In genomic region chr4:49072886-49073285, GRCm38 (mm10) we compare ENCODE assay signal across 9 mouse cellular contexts. TPM values are rescaled to one million over a fixed set of nuclear protein-coding genes. Genes with fewer than 3 reads are reported as not detected.
A peak's percentile ranks its signal among the peaks of the same experiment; 100 is the strongest.
DNase-seq lines count a peak whose midpoint lies in the region; ATAC-seq lines count a peak whose summit lies in the region.
"Had no signal": no experiment of that assay in that cellular context is flagged by ENCODE, and none has a peak within 500 bp of the region (broad histone marks: within the 10 kb centered on the region; RNA-seq: fewer than 3 reads in every experiment).

No protein-coding gene starts in this region.

- no peak overlapping the region for H3K4me2 ChIP-seq in lung, embryonic 16.5 days (ENCODE audit: low read depth, low read length)
- H3K4me2 ChIP-seq in intestine, embryonic 16.5 days (ENCODE audit: low read depth, low read length) = no peak overlapping the region

- no peak overlapping the region for H3K9ac ChIP-seq in lung, embryonic 16.5 days (ENCODE audit: low read length)
- H3K9ac ChIP-seq in intestine, embryonic 16.5 days (ENCODE audit: low read depth, low read length) = no peak overlapping the region

- intact Hi-C loops in heart, postnatal 25 days (cut with DNase I) = no loop called here

- peak; percentile 57; the same call in 1 of the 2 replicates for ATAC-seq in lung, embryonic 16.5 days (ENCODE audit: low read depth)
- no peak for ATAC-seq in intestine, embryonic 16.5 days

- H3K4me3 ChIP-seq in lung, embryonic 16.5 days (ENCODE audit: low read length) = no peak overlapping the region
- no peak overlapping the region for H3K4me3 ChIP-seq in intestine, embryonic 16.5 days (ENCODE audit: low read length)

- H3K27ac ChIP-seq in lung, embryonic 16.5 days (ENCODE audit: low read length) = no peak overlapping the region
- no peak overlapping the region for H3K27ac ChIP-seq in intestine, embryonic 16.5 days (ENCODE audit: low read length)
- H3K27ac ChIP-seq: macrophage had no signal

- H3K4me1 ChIP-seq in lung, embryonic 16.5 days (replicated peaks; ENCODE audit: control insufficient read depth, insufficient read depth, low read length) = no peaks in the 10 kb centered on the region
- H3K4me1 ChIP-seq in intestine, embryonic 16.5 days (ENCODE audit: control insufficient read depth, insufficient read depth, low read length) = no peaks in the 10 kb centered on the region

- H3K9me3 ChIP-seq in lung, embryonic 16.5 days (ENCODE audit: control insufficient read depth, low read length) = no peaks in the 10 kb centered on the region
- H3K9me3 ChIP-seq in intestine, embryonic 16.5 days (ENCODE audit: control insufficient read depth, low read length) = no peaks in the 10 kb centered on the region

- WGBS in lung, embryonic 16.5 days = 46% methylated on average over 4 of the region's 4 CpGs
- 58% methylated on average over 4 of the region's 4 CpGs for WGBS in intestine, embryonic 16.5 days

- DNase-seq in spleen, postnatal 36 days (ENCODE audit: low spot score in 2 of 2) = peak; percentile 4 to 5
- DNase-seq in spleen, adult 18-20 months = no peak
- DNase-seq in cerebellum, adult 9-10 months = peak; percentile 91
- DNase-seq in heart, postnatal 25 days (ENCODE audit: low spot score) = peak; percentile 26
- no peak for DNase-seq in thymus, postnatal 36 days

- H3K36me3 ChIP-seq in lung, embryonic 16.5 days (ENCODE audit: control insufficient read depth, insufficient read depth, low read length) = no peaks in the 10 kb centered on the region
- H3K36me3 ChIP-seq in intestine, embryonic 16.5 days (ENCODE audit: control insufficient read depth, insufficient read depth, low read length) = no peaks in the 10 kb centered on the region

- H3K27me3 ChIP-seq in lung, embryonic 16.5 days (ENCODE audit: control insufficient read depth, insufficient read depth, low read depth, low read length) = no peaks in the 10 kb centered on the region
- no peaks in the 10 kb centered on the region for H3K27me3 ChIP-seq in intestine, embryonic 16.5 days (replicated peaks; ENCODE audit: control insufficient read depth, insufficient read depth, low read length)

RNA-seq across cellular contexts. Expression of gene Plppr1, which starts 13.8 kb away (rescaled TPM):
- total RNA-seq in heart, postnatal 25 days (2021) = under 1 TPM in 1 of 2 experiments, not detected in 1; 0.14 TPM
- 0.98 and 0.99 TPM in 2 replicates for polyA plus RNA-seq in lung, embryonic 16.5 days (2015; fragmentation: Nextera tagmentation; extraction: Ambion mirVana)
- 1.1 TPM in 2 replicates for polyA plus RNA-seq in intestine, embryonic 16.5 days (2015; fragmentation: Nextera tagmentation; extraction: Ambion mirVana)
- total RNA-seq: gastrocnemius, postnatal 36 days had no signal
- polyA plus RNA-seq: macrophage had no signal

Comparison
In these comparisons a context has a peak if more than half of its experiments do, and no peak if none do; other contexts are left out.
1. DNase-seq: peak in spleen, postnatal 36 days (2 of 2), cerebellum, adult 9-10 months (single experiment) and heart, postnatal 25 days (single experiment); none in spleen, adult 18-20 months (0 of 2) and thymus, postnatal 36 days (0 of 2).